20 mouse cellular contexts compared by ENCODE assay signal in genomic region chr8:75956016-75956415, GRCm38 (mm10).
A peak's percentile ranks its signal among the peaks of the same experiment; 100 is the strongest.
DNase-seq lines count a peak whose midpoint lies in the region; ATAC-seq lines count a peak whose summit lies in the region.
"Had no signal": no experiment of that assay in that cellular context is flagged by ENCODE, and none has a peak within 500 bp of the region (broad histone marks: within the 10 kb centered on the region; RNA-seq: fewer than 3 reads in every experiment).

No protein-coding gene starts in this region.

- H3K4me3 ChIP-seq in midbrain, embryonic 12.5 days: no peak overlapping the region
- no peak overlapping the region for H3K4me3 ChIP-seq in midbrain, embryonic 10.5 days
- no peak overlapping the region for H3K4me3 ChIP-seq in midbrain, embryonic 13.5 days (replicated peaks)
- H3K4me3 ChIP-seq: heart, adult 2 months; limb, embryonic 15.5 days; neural tube, embryonic 13.5 days had no signal

- WGBS in midbrain, embryonic 12.5 days: 75% methylated on average over 2 of the region's 2 CpGs
- 86% methylated on average over 2 of the region's 2 CpGs for WGBS in midbrain, embryonic 10.5 days
- WGBS in midbrain, embryonic 13.5 days: 64% methylated on average over 2 of the region's 2 CpGs

- no peaks in the 10 kb centered on the region for H3K4me1 ChIP-seq in midbrain, embryonic 12.5 days
- no peaks in the 10 kb centered on the region for H3K4me1 ChIP-seq in midbrain, embryonic 10.5 days
- H3K4me1 ChIP-seq in midbrain, embryonic 13.5 days (replicated peaks): no peaks in the 10 kb centered on the region; the same call in 1 of the 2 replicates
- H3K4me1 ChIP-seq: limb, embryonic 15.5 days; neural tube, embryonic 13.5 days had no signal

- H3K36me3 ChIP-seq in midbrain, embryonic 12.5 days: no peaks in the 10 kb centered on the region
- no peaks in the 10 kb centered on the region for H3K36me3 ChIP-seq in midbrain, embryonic 10.5 days
- H3K36me3 ChIP-seq in midbrain, embryonic 13.5 days: no peaks in the 10 kb centered on the region
- H3K36me3 ChIP-seq: limb, embryonic 15.5 days; neural tube, embryonic 13.5 days had no signal

- H3K27me3 ChIP-seq in midbrain, embryonic 12.5 days: no peaks in the 10 kb centered on the region
- no peaks in the 10 kb centered on the region for H3K27me3 ChIP-seq in midbrain, embryonic 10.5 days (ENCODE audit: low read depth, poor library complexity, severe bottlenecking)
- H3K27me3 ChIP-seq in midbrain, embryonic 13.5 days: no peaks in the 10 kb centered on the region
- H3K27me3 ChIP-seq: limb, embryonic 15.5 days; neural tube, embryonic 13.5 days had no signal

- DNase-seq in embryo, embryonic 10.5 days (ENCODE audit: low spot score): peak; percentile 2
- no peak for DNase-seq in embryo, embryonic 10 days (ENCODE audit: low spot score)
- DNase-seq in midbrain, embryonic 10.5 days (ENCODE audit: low spot score): no peak
- no peak for DNase-seq in frontal cortex, adult 2 months (ENCODE audit: extremely low spot score in 1 of 2, low spot score in 1 of 2)
- no peak for DNase-seq in kidney, adult 9 months
- DNase-seq in right cerebral cortex, postnatal 36 days (ENCODE audit: low spot score in 2 of 2): no peak
- DNase-seq: adrenal gland, postnatal 25 days; cerebellum, adult 9-11 months; gastrocnemius, postnatal 14 days; heart, adult 2 months; kidney, adult 11 months; left cerebral cortex, postnatal 4 days; lung, embryonic 14.5 days; spleen, adult 18-20 months had no signal

- no peaks in the 10 kb centered on the region for H3K9me3 ChIP-seq in midbrain, embryonic 12.5 days
- no peaks in the 10 kb centered on the region for H3K9me3 ChIP-seq in midbrain, embryonic 10.5 days (replicated peaks)
- no peaks in the 10 kb centered on the region for H3K9me3 ChIP-seq in midbrain, embryonic 13.5 days
- H3K9me3 ChIP-seq: limb, embryonic 15.5 days; neural tube, embryonic 13.5 days had no signal

- H3K9ac ChIP-seq in midbrain, embryonic 12.5 days (replicated peaks): no peak overlapping the region
- no peak overlapping the region for H3K9ac ChIP-seq in midbrain, embryonic 13.5 days (replicated peaks)
- H3K9ac ChIP-seq: limb, embryonic 15.5 days; liver, embryonic 14.5 days; lung, embryonic 14.5 days; neural tube, embryonic 13.5 days had no signal

- no peak overlapping the region for H3K4me2 ChIP-seq in midbrain, embryonic 12.5 days (replicated peaks)
- H3K4me2 ChIP-seq in midbrain, embryonic 13.5 days (replicated peaks): no peak overlapping the region
- H3K4me2 ChIP-seq: limb, embryonic 15.5 days; lung, embryonic 14.5 days; neural tube, embryonic 13.5 days had no signal

- no peak overlapping the region for H3K27ac ChIP-seq in midbrain, embryonic 12.5 days (replicated peaks)
- H3K27ac ChIP-seq in midbrain, embryonic 10.5 days (replicated peaks): no peak overlapping the region
- no peak overlapping the region for H3K27ac ChIP-seq in midbrain, embryonic 13.5 days
- H3K27ac ChIP-seq: heart, adult 2 months; limb, embryonic 15.5 days; liver, embryonic 14.5 days; neural tube, embryonic 13.5 days had no signal

- ATAC-seq in midbrain, embryonic 12.5 days (ENCODE audit: low FRiP score, low read depth): peak; percentile 76
- ATAC-seq in midbrain, embryonic 13.5 days: peak; percentile 82
- ATAC-seq: forebrain, embryonic 14.5 days had no signal
